Mouse (Mus musculus) cerebellum, adult 2 months (tissue): Measurements from ENCODE around the gene Pomgnt1.

ENCODE experiments used
- CTCF ChIP-seq: fragments of 200-500 bp; IDR thresholded peaks from 2 replicates; pipeline ENCODE4 v1.5.1; 2011; ENCODE audit warnings: low read depth, mild to moderate bottlenecking, control low read depth, low read length, moderate library complexity, borderline replicate concordance; ENCODE audit not compliant: insufficient read depth
- POLR2A ChIP-seq: fragments of 200-500 bp; IDR thresholded peaks from 2 replicates; pipeline ENCODE4 v1.6.1; 2011; ENCODE audit warnings: low read length, control low read depth, borderline replicate concordance; ENCODE audit not compliant: insufficient read depth

DNA sequence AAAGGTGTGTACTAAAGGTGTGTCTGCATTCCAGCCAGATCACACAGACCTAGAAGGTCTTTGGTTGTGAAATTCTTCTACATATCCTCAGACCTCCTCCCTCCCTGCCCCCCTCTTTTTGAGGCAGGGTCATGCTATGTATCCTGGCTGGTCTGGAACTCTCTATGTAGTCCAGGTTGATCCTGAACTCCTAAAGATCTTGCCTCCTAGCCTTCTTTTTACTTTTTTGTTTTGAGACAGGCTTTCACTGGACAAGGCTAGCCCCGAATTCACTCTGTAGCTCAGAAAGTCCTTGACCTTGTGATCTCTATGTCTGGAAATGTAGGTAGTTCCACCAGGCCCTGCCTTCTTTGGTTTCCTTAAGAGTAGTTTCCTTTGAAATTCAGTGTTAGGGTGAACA, 85.3 kb downstream of the Pomgnt1 start:
- no peak for TF ChIP-seq CTCF
- TF ChIP-seq POLR2A, result no peak
